Mouse (Mus musculus) MEL-GATA-1-ER (cell line): ENCODE measurements around the gene Fam83e.

Experiments used
- DNase-seq: peaks from one replicate; pipeline ENCODE4 v3.0.0-alpha.2; 2012; ENCODE audit warnings: low read depth; ENCODE audit errors: extremely low read depth

Gene Fam83e

GRCm38 (mm10) chr7:45701607-45702006 lies 19.4 kb upstream of the Fam83e start:
- DNase-seq = no peak

- no peak for DNase-seq
Measured at GRCm38 (mm10) chr7:45702316-45702715, 18.7 kb upstream of the Fam83e start.

DNA sequence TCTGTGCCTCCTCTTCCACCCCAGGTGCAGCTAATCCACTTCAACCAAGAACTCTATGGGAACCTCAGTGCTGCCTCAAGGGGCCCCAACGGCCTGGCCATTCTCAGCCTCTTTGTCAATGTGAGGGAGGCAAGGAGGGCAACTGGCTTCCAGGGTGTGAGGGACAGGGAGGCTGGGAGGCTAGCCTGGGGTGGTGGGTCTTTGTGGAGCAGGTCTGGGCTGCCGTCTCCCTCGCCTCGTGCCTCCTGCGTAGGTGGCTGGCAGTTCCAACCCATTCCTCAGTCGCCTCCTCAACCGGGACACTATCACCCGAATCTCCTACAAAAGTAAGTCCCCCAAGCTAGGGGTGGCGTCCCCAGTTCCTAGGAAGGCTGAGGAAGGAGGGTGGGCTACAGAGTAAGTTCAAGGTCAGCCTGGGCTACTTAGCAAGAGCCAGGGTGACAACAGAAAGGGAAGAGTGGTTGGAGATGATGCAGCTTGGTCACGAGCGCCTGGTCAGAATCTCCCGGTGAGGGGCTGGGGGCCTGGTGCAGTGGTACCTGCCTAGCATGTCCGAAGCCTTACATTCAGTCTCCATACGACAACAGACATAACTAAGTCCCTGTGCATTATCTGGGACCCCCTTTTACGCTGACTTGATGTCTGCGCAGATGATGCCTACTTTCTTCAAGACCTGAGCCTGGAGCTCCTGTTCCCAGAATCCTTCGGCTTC lies 18.0 kb upstream of the Fam83e start:
- DNase-seq = no peak

- no peak for DNase-seq
Measured at GRCm38 (mm10) chr7:45703521-45704033, 17.4 kb upstream of the Fam83e start.

DNA sequence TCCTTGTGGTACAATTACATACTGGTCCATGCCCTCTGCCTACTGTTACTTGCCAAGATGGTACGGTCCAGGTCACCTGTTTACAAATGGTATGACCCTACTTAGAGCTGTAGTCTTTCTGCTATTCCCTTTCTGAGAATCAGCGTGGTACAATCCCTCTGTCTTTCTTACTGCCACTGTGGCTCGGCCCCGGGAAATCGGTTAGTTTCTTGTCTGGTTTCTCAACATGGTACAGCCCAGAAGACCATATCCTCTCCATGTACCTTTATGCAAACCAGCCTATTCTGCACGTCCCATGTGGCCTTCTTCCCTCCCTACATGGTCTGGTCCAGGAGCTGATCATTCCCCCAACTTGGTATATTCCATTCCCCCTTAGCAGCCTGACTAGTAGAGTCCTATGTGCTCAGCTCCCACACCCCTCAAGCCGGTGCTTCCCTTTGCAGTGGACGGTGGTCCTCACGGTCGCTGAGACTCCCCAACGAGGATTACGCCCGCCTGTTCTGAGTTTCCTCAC lies 16.9 kb upstream of the Fam83e start:
- peak; percentile 88 for DNase-seq

DNA sequence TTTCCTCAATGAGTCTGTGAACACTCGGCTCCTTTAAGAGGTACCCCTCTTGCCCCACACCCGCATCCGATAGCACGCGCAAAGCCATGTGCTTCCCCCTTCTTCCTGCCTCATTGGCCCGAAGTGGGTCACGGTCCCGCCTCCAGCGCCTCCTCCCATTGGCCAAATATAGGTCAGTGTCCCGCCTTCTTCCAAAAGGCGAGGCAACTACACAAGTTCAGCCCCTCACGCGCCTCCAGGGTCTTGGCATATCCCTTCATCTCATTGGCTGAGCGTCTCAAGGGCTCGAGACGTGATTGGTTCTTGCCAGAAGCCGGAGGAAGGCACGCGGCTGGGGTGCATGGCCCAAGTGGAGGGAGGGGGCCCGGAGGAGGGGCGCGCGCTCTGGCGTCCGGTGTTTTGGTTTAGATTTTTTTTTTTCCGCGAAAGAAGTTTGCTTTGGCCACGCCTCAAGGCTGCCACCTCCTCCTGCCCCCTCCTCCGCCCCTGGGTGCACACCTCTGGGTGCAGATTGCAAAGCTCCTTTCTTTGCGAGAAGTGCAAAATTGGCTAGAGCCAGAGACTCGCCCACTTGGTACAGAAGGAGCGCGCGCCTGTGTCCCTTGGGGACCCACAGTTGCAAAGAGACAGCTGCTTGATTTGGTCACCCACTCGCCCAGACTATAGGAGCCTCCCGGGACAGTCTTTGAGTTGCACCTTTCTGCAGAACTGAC lies 16.1 kb upstream of the Fam83e start, which contains the start of gene Dbp:
TSS of gene Dbp (plus strand) at position 359 of the 713 bp plus-strand sequence.
- peak; percentile 99 for DNase-seq

- DNase-seq = no peak
Measured at GRCm38 (mm10) chr7:45705443-45705864, 15.6 kb upstream of the Fam83e start.

GRCm38 (mm10) chr7:45705873-45706281 lies 15.1 kb upstream of the Fam83e start:
- DNase-seq = peak; percentile 52

GRCm38 (mm10) chr7:45706721-45707241 lies 14.2 kb upstream of the Fam83e start:
- DNase-seq = peak; percentile 61

- DNase-seq = peak; percentile 88
Measured at GRCm38 (mm10) chr7:45707375-45707967, 13.5 kb upstream of the Fam83e start.

GRCm38 (mm10) chr7:45708221-45708761 lies 12.7 kb upstream of the Fam83e start:
- DNase-seq = peak; percentile 32

GRCm38 (mm10) chr7:45709036-45709435 lies 12.0 kb upstream of the Fam83e start:
- no peak for DNase-seq

DNA sequence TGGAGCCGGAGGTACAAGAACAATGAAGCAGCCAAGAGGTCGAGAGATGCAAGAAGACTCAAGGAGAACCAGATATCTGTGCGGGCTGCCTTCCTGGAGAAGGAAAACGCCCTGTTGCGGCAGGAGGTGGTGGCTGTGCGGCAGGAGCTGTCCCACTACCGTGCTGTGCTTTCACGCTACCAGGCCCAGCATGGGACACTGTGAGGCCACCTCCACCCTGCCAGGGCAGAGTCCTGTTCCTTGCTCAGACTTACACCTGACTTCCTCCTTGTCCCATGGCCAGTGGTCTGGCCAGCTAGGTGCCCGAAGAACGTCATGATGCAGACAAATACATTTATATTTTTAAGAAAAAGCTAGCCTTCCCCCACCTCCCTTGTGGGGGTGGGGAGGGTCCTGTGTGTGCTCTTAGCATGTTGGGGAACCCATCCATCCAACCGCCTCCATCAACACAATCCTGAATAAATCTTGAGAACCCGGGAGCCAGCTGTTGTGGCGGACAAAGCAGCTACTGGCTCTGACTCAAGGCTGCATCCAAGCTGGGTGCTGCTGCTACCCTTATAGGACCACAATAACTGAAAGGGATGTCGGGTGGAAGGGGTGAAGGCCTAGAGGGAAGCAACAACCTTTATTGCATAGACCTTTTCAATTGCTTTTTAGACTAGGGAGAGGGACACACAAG lies 11.2 kb upstream of the Fam83e start:
- DNase-seq = no peak

- no peak for DNase-seq
Measured at GRCm38 (mm10) chr7:45710477-45711191, 10.4 kb upstream of the Fam83e start.

- DNase-seq = no peak
Measured at GRCm38 (mm10) chr7:45711316-45712021, 9.5 kb upstream of the Fam83e start.

DNA sequence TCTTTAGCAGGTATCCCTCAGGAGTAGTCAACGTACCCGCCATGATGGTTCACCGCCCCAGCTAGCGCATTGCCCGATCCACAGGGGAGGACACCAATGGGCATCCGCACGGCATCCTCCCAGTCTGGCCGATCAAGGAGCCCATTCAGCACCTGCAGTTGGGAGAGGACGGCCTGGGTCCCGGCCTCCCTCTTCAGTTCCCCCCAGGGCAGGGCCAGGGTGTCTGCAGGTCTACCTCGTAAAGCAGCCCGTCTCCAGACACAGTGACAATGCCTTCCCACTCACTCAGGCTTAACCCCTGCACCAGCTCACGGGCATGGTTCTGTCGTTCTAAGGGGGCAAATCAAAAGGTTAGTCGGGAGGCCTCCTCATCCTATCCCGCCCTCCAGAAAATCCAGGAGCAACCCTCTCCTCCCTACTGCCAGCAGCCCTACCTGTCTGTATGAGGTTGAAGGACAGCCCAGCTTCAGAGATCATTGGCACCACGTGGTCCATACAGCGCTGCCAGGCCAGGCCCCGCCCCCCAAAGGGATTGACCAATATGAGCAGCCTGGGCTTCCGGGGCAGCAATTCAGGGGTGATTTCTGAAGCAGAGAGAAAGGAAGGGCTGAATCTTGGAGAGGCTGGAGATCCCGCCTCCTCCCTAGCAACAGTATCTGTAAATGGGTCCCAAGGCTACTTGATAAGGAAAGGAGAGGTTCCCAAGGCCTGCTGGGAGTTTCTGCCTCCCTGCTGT lies 8.8 kb upstream of the Fam83e start:
- no peak for DNase-seq

DNA sequence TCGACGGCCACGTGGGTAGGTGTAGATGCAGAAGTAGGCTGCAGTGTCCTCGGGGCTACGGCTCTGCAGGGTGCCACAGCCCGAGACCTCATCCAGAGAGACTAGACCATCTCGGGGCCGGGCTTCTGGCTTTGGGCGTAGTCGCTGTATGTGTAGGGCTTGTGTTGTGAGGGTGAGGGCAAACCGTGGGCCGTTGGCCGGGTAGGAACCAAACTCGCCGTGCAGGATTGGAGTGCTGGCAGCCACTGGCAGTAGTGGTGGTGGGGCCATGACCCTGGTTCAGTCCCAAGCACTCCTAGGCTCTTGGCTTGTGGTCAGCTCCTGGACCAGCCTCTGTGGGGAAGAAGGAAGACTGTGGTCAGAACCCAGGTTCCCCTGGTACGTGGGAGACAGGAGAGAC lies 7.6 kb upstream of the Fam83e start:
- no peak for DNase-seq

DNA sequence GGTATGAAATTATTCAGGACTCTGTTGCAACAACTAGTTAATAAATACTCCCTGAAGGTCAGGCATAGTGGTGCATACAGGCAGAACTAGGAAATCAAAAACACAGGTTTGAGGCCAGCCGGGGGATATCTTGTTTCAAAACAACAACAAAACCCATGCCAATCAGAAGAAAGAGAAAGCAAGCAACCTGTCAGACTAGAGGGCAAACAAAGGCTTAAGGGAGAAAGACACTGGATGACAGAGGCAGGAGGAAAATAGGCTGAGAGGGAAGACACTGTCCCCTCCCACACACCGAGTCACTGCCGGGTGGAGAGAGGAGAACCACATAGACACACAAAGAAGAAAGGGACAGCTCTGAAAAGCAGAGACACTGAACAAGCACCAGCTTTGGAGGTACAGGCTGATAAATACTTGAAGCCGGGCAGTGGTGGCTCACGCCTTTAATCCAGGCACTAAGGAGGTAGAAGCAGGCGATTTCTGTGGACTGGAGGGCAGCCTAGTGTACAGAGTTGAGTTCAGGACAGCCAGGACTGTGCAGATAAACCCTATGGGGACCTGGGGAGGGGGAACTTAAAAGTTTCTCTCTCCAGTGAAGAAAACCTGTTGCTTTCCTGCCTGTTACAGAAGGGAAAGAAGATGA lies 7.0 kb upstream of the Fam83e start:
- no peak for DNase-seq
